Mouse (Mus musculus): ENCODE results near the gene Dab1.

- TF ChIP-seq POLR2A (IDR thresholded peaks at IDR 0.05; ENCODE audit: control insufficient read depth in 1 of 2, insufficient read depth in 1 of 2, low read depth in 1 of 2, low read length in 2 of 2, poor library complexity in 1 of 2): no peak
- TF ChIP-seq E2F4 (IDR thresholded peaks at IDR 0.05; ENCODE audit: borderline replicate concordance, low read depth, low read length): no peak
- TF ChIP-seq ZNF384 (IDR thresholded peaks at IDR 0.05; ENCODE audit: low read depth, low read length): no peak
- TF ChIP-seq USF2 (IDR thresholded peaks at IDR 0.05; ENCODE audit: borderline replicate concordance in 1 of 2, insufficient read depth in 1 of 2, low read depth in 1 of 2, low read length in 2 of 2): no peak
- no peak for TF ChIP-seq EP300 (IDR thresholded peaks at IDR 0.05; ENCODE audit: low read depth in 1 of 2, low read length in 2 of 2)
- no peak for TF ChIP-seq GATA1 (IDR thresholded peaks at IDR 0.05; ENCODE audit: low read depth, low read length)
- TF ChIP-seq SMC3 (IDR thresholded peaks at IDR 0.05; ENCODE audit: low read depth, low read length): no peak
- TF ChIP-seq USF1 (IDR thresholded peaks at IDR 0.05; ENCODE audit: low read depth, low read length): no peak
- no peak for TF ChIP-seq KAT2A (conservative IDR thresholded peaks at IDR 0.05; ENCODE audit: low read depth, low read length)
- TF ChIP-seq MAZ (IDR thresholded peaks at IDR 0.05; ENCODE audit: low read depth, low read length): no peak
- TF ChIP-seq CTCF (IDR thresholded peaks at IDR 0.05 in 2 of 3, conservative IDR thresholded peaks at IDR 0.05 in 1 of 3; ENCODE audit: control insufficient read depth in 1 of 3, insufficient read depth in 1 of 3, low read depth in 2 of 3, low read length in 3 of 3, poor library complexity in 1 of 3, severe bottlenecking in 1 of 3): no peak
- no peak for TF ChIP-seq MYC (IDR thresholded peaks at IDR 0.05; ENCODE audit: low read depth, low read length)
- TF ChIP-seq MAX (IDR thresholded peaks at IDR 0.05; ENCODE audit: low read length): no peak
These were observed 831.5 kb downstream of the Dab1 start for GRCm38 (mm10) chr4:104450645-104451044.

Data from MEL (cell line).